Mouse (Mus musculus): ENCODE measurements at regions not wholly inside any gene's neighbourhood (a gene's known extent, or its start where the extent isn't known, plus 50 kb on each side); places are given as distances from the start of the nearest gene placed in this dataset.

DNA sequence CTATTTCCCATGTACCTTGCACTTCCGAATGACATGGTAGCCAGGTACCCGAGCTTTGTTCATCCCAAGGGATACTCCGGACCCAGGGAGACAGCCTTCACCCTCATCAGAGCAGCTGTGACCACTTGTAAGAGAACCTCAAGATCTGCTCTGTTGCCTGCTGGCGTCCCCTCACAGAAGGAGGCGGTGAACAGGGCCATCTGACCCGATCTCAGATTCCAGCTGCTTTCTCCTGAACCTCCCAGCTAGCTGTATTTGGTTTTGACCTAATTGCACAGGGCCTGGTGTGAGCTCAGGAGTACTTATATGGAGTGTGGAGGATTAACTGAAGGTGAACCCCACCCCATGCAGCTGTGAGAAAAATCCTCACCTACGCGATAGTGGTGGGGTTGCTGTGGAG lies 344.5 kb upstream of the Fam19a5 start:
- TF ChIP-seq TAL1 (IDR thresholded peaks at IDR 0.05; ENCODE audit: low read length) (no peak), GATA1 (IDR thresholded peaks at IDR 0.05; ENCODE audit: low read length) (no peak)
